Mouse (Mus musculus): Measurements from ENCODE around the gene Rab11fip4. TPM values are rescaled to one million over a fixed set of nuclear protein-coding genes. Genes with fewer than 3 reads are reported as not detected.
A peak's percentile ranks its signal among the peaks of the same experiment; 100 is the strongest.

The Rab11fip4 gene
- polyA plus RNA-seq, 1 experiment from 2014 or later, result 0.77 TPM

DNA sequence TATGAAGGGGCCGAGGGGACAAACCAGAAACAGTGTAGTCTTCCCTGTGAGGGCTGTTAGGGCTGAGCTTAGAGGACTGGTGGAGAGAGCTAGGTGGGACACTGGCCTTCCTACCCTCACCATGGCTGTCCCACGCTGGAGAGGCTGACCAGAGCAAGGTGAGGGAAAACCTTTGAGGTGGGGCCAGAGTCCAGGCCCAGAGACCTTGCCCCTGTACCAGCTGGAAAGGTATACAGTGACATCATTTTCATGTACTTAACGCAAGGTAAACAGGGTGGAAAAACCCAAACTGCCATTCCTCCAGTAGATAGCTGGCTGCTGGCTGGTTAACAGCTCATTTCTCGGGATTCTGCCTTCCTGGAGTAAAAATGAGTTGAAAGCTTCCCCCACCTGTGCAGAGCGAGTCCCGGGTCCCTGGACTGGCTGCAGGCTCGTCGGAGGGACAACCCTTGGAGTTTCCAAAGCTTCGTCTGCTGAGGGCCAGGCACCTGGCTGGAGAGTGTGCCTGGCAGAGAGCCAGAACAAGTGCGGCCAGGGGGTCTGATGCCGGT, 155.6 kb downstream of the Rab11fip4 start:
- Histone ChIP-seq H3K4me3 (no peak overlapping the region), H3K27me3 (replicated peaks) (no peaks in the 10 kb centered on the region), H3K9me3 (replicated peaks) (0 out of 2 replicates have a peak, but pooled peaks cover 3% of the 10 kb centered on the region), H3K36me3 (no peaks in the 10 kb centered on the region), H3K27ac (ENCODE audit: poor library complexity, severe bottlenecking) (no peak overlapping the region), H3K4me1 (replicated peaks) (peaks cover 14% of the 10 kb centered on the region), H3K4me2 (no peak overlapping the region), H3K9ac (no peak overlapping the region)
- 86% methylated on average over 11 of the region's 11 CpGs for WGBS
- ATAC-seq (ENCODE audit: insufficient number of reproducible peaks, low FRiP score), result no peak

MicroRNAs within 50 kb of the gene (microRNA counts, 519-probe panel; counts per million panel counts)
- not detected for microRNA mmu-miR-193
- microRNA mmu-miR-365, result 4,364 counts per million, percentile 42 among the panel's probes with 10 or more counts

Small RNA genes within 50 kb of the gene (microRNA-seq; reads per million reads assigned to microRNA genes)
- 3.8 reads per million, percentile 12 among the genes with 10 or more reads in this experiment for gene Mir193a
- gene Mir365-2, result 0.94 reads per million

Other genes starting within 250 kb of the Rab11fip4 start
- 0.08 TPM in 2 replicates for gene Omg, start 87.1 kb upstream of the Rab11fip4 start, polyA plus RNA-seq (2016; fragmentation: Nextera tagmentation; extraction: Ambion mirVana)
- gene Evi2b, start 67.5 kb upstream of the Rab11fip4 start, polyA plus RNA-seq (2016; fragmentation: Nextera tagmentation; extraction: Ambion mirVana), result 0.36 TPM in 1 of 2 replicates, not detected in the other
- gene Evi2, start 60.6 kb upstream of the Rab11fip4 start, polyA plus RNA-seq (2016; fragmentation: Nextera tagmentation; extraction: Ambion mirVana), result 0.55 and 0.64 TPM in 2 replicates
- gene Evi2a, start 60.6 kb upstream of the Rab11fip4 start, polyA plus RNA-seq (2016; fragmentation: Nextera tagmentation; extraction: Ambion mirVana), result 1.1 and 1.7 TPM in 2 replicates

All from heart, embryonic 12.5 days (tissue).